Mouse (Mus musculus) embryonic stem cell, embryonic (primary cell): ENCODE results near the gene Apoa5.

ENCODE experiments used
- CTCF ChIA-PET, 4 experiments: fragments of 300-600 bp in 2 of 4; fragments of 350-600 bp in 2 of 4; sonication (Branson Sonifier 250); formaldehyde crosslinking; loops; one replicate each; lab custom pipeline; 2022; ENCODE audit warnings: inconsistent platforms in 2 of 4; lab: Charles Lee
- POLR2A ChIA-PET, 4 experiments: fragments of 300-600 bp in 2 of 4; fragments of 350-600 bp in 2 of 4; sonication (Branson Sonifier 250); formaldehyde crosslinking; loops; one replicate each; lab custom pipeline; 2022; ENCODE audit warnings: antibody characterized with exemption in 4 of 4, inconsistent platforms in 1 of 4; lab: Charles Lee

The Apoa5 gene

DNA sequence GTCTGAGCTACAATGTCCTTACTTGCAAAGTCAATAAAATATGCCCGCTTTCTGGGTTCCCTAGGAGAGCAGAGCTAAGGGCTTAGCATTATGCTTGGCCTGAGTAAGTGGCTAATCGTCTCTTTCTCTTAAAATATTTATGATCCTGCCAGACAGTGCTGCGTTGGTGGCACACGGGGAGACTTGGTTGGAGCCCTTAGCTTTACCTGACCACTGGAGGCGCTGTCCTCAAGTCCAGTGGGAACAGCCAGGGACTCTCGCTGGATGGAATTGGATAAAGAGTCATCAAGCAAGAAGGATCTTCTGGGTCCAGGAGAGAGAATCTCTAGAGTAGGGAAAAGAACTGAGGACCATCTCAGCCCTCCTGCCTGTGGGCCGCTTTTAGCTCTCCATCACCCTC, 40.7 kb downstream of the Apoa5 start:
- ChIA-PET CTCF (interaction anchor here (0.5 to 3.1 kb wide), 43 partner anchors 9 to 1830 kb away, joined by 3 to 32 read pairs (median 4); partner anchors contain the start of genes Bud13 (in 4 of the 4), 4931429L15Rik (in 1 of the 4) and Zpr1 (in 1 of the 4)), POLR2A (interaction anchor here in 3 of 4 experiments (0.6 to 1.7 kb wide), 13 partner anchors 9 to 1404 kb away, joined by 3 to 9 read pairs (median 4); partner anchors contain the start of genes Apoa5 (in 1 of the 3), Bud13 (in 1 of the 3) and Zpr1 (in 1 of the 3))

DNA sequence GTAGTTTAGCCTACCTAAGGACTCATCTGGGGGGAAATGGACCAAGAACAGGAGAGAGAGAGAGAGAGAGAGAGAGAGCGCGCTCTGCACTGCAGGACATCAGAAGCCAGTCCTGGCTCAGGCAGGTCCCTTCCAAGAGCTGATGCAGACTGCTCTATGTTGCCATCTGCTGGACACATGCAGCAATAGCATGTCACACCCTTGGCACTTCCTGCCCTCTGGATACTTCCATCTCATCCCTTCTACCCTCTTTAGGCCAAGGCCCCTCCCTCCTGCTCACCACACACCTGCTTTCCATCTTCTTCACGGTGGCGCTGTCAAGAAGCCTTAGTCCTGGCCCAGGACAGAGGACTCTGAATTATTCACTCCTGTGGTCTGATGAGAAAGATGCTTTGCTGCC, 46.1 kb downstream of the Apoa5 start:
- ChIA-PET CTCF (interaction anchor here (0.5 to 5.2 kb wide), 55 partner anchors 8 to 1885 kb away, joined by 3 to 38 read pairs (median 4); partner anchors contain the start of genes Bud13 (in 2 of the 4), Apoa1 (in 1 of the 4) and Zpr1 (in 1 of the 4)), POLR2A (interaction anchor here (0.6 to 2.0 kb wide), 13 partner anchors 9 to 836 kb away, joined by 3 to 11 read pairs (median 4); partner anchors contain the start of gene Bud13 (in 1 of the 4))

DNA sequence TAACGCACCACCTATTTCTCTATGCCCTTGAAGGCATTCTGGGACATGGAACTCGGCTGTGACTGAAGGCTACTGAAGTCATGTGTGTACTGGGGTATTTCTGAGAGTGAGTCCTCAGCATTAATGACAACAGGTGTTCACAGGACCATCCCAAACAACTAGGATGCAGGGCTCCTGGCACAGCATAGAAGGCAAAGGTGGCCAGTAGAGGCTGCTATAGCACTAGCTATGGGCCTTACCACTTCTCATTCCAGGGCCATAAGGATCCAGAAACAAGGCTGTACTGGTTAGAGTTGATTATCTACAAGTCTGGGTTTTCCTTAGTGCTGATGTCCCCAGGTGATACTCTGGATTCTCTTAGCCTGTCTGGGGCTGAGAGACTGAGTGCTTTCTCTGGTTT, 46.5 kb downstream of the Apoa5 start:
- ChIA-PET CTCF (interaction anchor here (0.5 to 5.2 kb wide), 43 partner anchors 8 to 1702 kb away, joined by 3 to 38 read pairs (median 4); partner anchors contain the start of genes Bud13 (in 2 of the 4), Apoa1 (in 1 of the 4) and Zpr1 (in 1 of the 4)), POLR2A (interaction anchor here in 3 of 4 experiments (0.6 to 2.0 kb wide), 8 partner anchors 9 to 836 kb away, joined by 3 to 11 read pairs (median 4); partner anchors contain the start of gene Bud13 (in 1 of the 3))

DNA sequence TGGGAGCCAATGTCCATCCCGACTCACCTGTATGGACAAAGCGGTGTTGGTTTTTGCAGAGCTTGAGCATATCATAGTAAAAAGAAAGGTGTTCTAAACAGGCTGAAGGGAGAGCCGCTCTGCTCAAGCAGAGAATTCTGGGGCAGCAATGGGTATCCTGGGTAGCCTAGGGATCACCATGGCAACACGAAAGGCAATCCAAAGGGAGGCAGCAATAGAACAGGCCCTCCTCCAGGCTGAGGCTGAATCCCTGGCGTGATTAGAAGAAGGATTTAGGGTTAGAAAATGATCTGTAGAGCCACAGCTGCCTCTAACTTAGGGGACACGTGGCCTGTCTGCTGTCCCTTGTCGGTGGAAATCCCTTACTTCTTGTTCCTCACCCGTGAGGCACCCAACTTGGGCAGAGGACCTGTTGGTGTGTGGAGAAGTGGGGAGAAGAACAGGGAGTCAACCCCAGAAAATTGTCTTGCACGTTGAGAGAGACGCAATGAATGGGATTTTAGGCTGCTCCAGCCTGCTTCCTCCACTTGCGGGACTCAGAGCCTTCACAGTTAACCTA, 47.5 kb downstream of the Apoa5 start:
- ChIA-PET CTCF (interaction anchor here in 3 of 4 experiments (0.6 to 5.2 kb wide), 8 partner anchors 11 to 874 kb away, joined by 3 to 38 read pairs (median 4); partner anchors contain the start of genes Pcsk7 (in 1 of the 3), Rnf214 (in 1 of the 3) and Sidt2 (in 1 of the 3)), POLR2A (interaction anchor here in 1 of 4 experiments (1.6 kb wide), 1 partner anchor 8 kb away, joined by 4 read pairs; no protein-coding TSS in a partner anchor)

DNA sequence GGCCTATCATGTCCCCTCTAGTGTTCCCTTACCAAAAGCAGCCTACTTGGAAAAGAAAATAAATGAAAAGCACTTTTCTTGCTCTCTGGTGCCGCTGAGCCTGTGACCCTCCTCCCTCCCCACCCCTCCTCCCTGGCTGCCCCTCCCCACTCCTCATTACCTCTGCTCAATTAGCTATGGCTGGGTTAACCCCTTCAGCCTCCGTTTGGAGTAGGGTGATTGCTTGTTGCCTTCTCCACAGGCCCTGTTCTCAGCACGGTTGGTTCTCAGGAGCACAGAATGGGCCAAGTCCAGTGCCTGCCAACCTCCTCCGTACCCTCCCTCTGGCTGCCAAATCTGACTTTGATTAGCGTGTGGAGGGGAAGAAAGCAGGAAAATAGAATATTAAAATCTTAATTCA, 48.0 kb downstream of the Apoa5 start:
- POLR2A ChIA-PET: no interaction called here
- CTCF ChIA-PET: interaction anchor here in 3 of 4 experiments (0.9 to 1.7 kb wide), 4 partner anchors 14 to 410 kb away, joined by 3 to 6 read pairs (median 4); partner anchors contain the start of genes Pcsk7 (in 1 of the 3), Rnf214 (in 1 of the 3) and Sidt2 (in 1 of the 3)

DNA sequence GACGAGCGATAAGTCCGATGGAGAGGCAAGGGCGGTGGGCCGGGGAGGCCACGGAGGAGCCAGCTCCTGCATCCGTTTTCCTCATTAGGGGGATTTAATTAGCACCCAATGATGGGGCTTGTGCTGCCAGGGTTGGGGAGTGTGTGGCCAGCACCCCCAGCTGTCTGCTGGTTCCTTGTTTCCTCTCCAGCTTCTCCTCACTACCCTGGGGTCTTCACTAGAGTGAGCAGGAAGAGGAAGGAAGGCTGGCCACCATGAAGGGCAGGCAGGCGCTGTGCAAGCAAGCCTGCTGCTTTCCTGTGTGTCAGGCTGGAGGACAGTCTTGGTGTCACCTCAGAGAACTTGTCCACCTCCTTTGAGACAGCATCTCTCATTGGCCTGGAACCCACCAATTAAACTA, 48.5 kb downstream of the Apoa5 start:
- ChIA-PET CTCF (interaction anchor here in 3 of 4 experiments (0.6 to 1.7 kb wide), 4 partner anchors 13 to 362 kb away, joined by 3 to 6 read pairs (median 4); partner anchors contain the start of gene Sidt2 (in 1 of the 3)), POLR2A (interaction anchor here in 1 of 4 experiments (0.7 kb wide), 1 partner anchor 13 kb away, joined by 3 read pairs; no protein-coding TSS in a partner anchor)

DNA sequence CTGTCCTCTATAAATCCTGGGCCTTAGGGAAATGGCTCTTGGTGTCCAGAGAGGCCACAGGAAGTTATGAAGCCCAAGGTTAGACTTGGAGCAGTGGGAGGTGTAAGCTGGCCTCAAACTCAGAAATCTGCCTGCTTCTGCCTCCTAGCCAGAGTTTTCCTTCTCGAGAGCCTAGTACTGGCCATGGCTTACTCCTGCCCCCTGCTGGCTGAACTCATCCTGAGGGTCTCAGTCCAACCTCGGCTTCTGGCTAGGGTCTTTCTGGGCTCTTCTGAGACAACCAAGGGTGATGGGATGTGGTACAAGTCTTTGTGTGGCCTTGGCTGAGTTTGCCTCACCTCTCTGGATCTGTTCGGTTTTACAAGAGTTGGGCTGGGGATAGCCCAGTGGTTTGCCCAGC, 49.5 kb downstream of the Apoa5 start:
- POLR2A ChIA-PET: no interaction called here
- CTCF ChIA-PET: interaction anchor here in 2 of 4 experiments (0.6 to 1.7 kb wide), 8 partner anchors 9 to 133 kb away, joined by 3 to 9 read pairs (median 4); no protein-coding TSS in a partner anchor

DNA sequence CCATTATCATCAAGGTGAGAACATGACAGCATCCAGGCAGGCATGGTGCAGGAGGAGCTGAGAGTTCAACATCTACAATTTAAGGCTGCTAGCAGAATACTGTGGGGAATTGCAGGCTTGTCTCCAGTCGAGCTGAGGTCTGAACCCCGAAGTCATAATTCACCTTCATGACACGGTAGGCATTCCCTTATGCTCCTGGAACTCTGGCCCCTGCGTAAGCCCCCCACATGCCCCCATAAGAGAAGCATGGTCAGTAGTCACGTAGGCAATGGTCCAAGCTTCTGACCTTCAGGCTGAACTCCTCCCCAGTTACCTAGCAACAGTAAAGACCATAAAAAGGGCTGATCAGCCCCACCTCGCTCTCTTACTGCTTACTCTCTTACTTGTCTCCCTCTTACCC, 51.5 kb downstream of the Apoa5 start, which contains the start of gene 4931429L15Rik:
TSS of gene 4931429L15Rik (minus strand) at position 101 of the 400 bp plus-strand sequence.
- ChIA-PET POLR2A (interaction anchor here in 1 of 4 experiments (1.3 kb wide), 1 partner anchor 13 kb away, joined by 4 read pairs; no protein-coding TSS in a partner anchor), CTCF (interaction anchor here in 3 of 4 experiments (0.6 to 2.2 kb wide), 3 partner anchors 10 to 18 kb away, joined by 3 to 6 read pairs (median 3); no protein-coding TSS in a partner anchor)

DNA sequence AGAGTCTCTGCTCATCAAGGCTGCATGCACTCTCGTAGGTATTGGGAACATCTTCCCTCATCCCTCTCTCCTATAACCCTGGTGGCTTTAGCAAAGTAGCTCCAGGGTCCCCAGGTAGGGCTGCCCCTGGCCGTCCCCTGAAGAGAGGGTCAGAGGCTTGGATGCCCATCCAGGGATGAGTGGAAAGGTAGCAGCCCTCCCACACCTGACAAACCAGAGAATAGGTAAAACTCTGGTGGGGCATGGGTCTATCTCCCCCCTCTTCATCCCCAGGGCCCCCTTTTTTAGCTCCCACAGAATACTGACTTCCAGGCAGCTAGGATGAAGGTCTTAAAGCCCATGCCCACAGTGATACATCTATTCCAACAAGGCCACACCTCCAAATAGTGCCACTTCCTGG, 52.0 kb downstream of the Apoa5 start:
- POLR2A ChIA-PET: interaction anchor here in 1 of 4 experiments (1.3 to 1.6 kb wide), 3 partner anchors 10 to 19 kb away, joined by 4 to 5 read pairs (median 4); no protein-coding TSS in a partner anchor

More for the DNA sequence above, 52.0 kb downstream of the Apoa5 start:
- CTCF ChIA-PET: interaction anchor here in 3 of 4 experiments (0.6 to 2.2 kb wide), 6 partner anchors 9 to 19 kb away, joined by 3 to 6 read pairs (median 3); no protein-coding TSS in a partner anchor
